ENCODE assay signal across 11 mouse cellular contexts in the genomic region with DNA sequence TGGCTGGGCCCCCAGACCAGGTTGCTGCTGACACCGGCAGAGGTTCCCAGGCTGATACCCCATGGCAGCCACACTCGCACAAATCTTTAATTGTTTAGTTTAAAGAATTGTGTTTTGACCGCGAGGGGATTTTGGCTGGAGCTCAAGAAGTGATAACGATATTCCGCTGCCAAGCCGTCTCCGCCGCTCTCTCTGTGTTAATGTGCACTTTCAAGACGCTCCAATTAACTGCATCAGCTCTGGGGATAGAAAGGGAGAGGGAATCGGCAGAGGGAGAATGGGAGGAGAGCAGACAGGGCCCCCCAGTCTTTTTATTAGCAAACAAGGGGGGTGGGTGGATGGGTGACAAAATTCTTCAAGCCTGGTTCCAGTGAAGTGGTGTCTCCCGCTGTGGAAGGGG. TPM values are rescaled to one million over a fixed set of nuclear protein-coding genes. Genes with fewer than 3 reads are reported as not detected.
DNase-seq lines count a peak whose midpoint lies in the region; ATAC-seq lines count a peak whose summit lies in the region.
"Had no signal": no experiment of that assay in that cellular context is flagged by ENCODE, and none has a peak within 500 bp of the region (broad histone marks: within the 10 kb centered on the region; RNA-seq: fewer than 3 reads in every experiment).

No protein-coding gene starts in this region.

- H3K27ac ChIP-seq in heart, embryonic 14.5 days (replicated peaks in 1 of 2; ENCODE audit: control insufficient read depth in 1 of 2, insufficient read depth in 1 of 2, low read depth in 2 of 2, low read length in 2 of 2): peak overlapping the region; percentile 4 to 26; a peak in 1 of 4 replicates
- no peak overlapping the region for H3K27ac ChIP-seq in hindbrain, embryonic 14.5 days
- H3K27ac ChIP-seq in stomach, embryonic 15.5 days: peak overlapping the region; percentile 3; the same call in 1 of the 2 replicates

- H3K27me3 ChIP-seq in heart, embryonic 14.5 days (ENCODE audit: control insufficient read depth, insufficient read depth, low read length): no peaks in the 10 kb centered on the region
- peaks cover 21% of the 10 kb centered on the region; the same call in 1 of the 2 replicates for H3K27me3 ChIP-seq in hindbrain, embryonic 14.5 days (ENCODE audit: control insufficient read depth, insufficient read depth, low read length)
- no peaks in the 10 kb centered on the region for H3K27me3 ChIP-seq in stomach, embryonic 15.5 days (replicated peaks)

- H3K9me3 ChIP-seq in heart, embryonic 14.5 days (ENCODE audit: control insufficient read depth, low read length): no peaks in the 10 kb centered on the region
- H3K9me3 ChIP-seq in hindbrain, embryonic 14.5 days (ENCODE audit: control insufficient read depth, low read length): no peaks in the 10 kb centered on the region
- H3K9me3 ChIP-seq in stomach, embryonic 15.5 days: no peaks in the 10 kb centered on the region

- H3K4me3 ChIP-seq in heart, embryonic 14.5 days (ENCODE audit: control insufficient read depth in 1 of 2, insufficient read depth in 1 of 2, low read depth in 1 of 2, low read length in 2 of 2): no peak overlapping the region
- H3K4me3 ChIP-seq in hindbrain, embryonic 14.5 days (replicated peaks; ENCODE audit: low read length): no peak overlapping the region
- no peak overlapping the region for H3K4me3 ChIP-seq in stomach, embryonic 15.5 days (replicated peaks)

- no peak overlapping the region for H3K9ac ChIP-seq in heart, embryonic 14.5 days (ENCODE audit: low read length)
- no peak overlapping the region for H3K9ac ChIP-seq in hindbrain, embryonic 14.5 days
- H3K9ac ChIP-seq in stomach, embryonic 15.5 days: no peak overlapping the region

- DNase-seq in heart, postnatal 25 days (ENCODE audit: low spot score): no peak
- peak; percentile 25 for DNase-seq in ovary, postnatal 14 days (ENCODE audit: low spot score)
- no peak for DNase-seq in ovary, adult 18-20 months (ENCODE audit: low spot score)
- DNase-seq in hindbrain, embryonic 14.5 days (ENCODE audit: low spot score): peak; percentile 42
- DNase-seq in cerebellum, postnatal 14 days: no peak

- ATAC-seq in heart, embryonic 14.5 days (ENCODE audit: insufficient number of reproducible peaks, insufficient read depth, low FRiP score, low read depth): no peak
- ATAC-seq in hindbrain, embryonic 14.5 days (ENCODE audit: low FRiP score): no peak
- ATAC-seq in stomach, embryonic 15.5 days (ENCODE audit: insufficient read depth, low FRiP score, low read depth): no peak
- no peak for ATAC-seq in monocyte, adult 5-6 weeks (replicated peaks; ENCODE audit: insufficient number of reproducible peaks, low FRiP score, low TSS enrichment, poor library complexity, severe bottlenecking)

- intact Hi-C loops in heart, postnatal 25 days (cut with DNase I): no loop called here

- peak overlapping the region; percentile 16 for H3K4me2 ChIP-seq in heart, embryonic 14.5 days (ENCODE audit: low read length)
- H3K4me2 ChIP-seq in hindbrain, embryonic 14.5 days (replicated peaks): no peak overlapping the region
- no peak overlapping the region for H3K4me2 ChIP-seq in stomach, embryonic 15.5 days
- H3K4me2 ChIP-seq: liver, embryonic 11.5 days had no signal

- peaks cover 46 to 47% of the 10 kb centered on the region in 2 experiments for H3K4me1 ChIP-seq in heart, embryonic 14.5 days (ENCODE audit: control insufficient read depth in 2 of 2, insufficient read depth in 2 of 2, low read length in 2 of 2)
- peaks cover 20% of the 10 kb centered on the region for H3K4me1 ChIP-seq in hindbrain, embryonic 14.5 days (replicated peaks; ENCODE audit: control insufficient read depth, insufficient read depth, low read length)
- peaks cover 41% of the 10 kb centered on the region for H3K4me1 ChIP-seq in stomach, embryonic 15.5 days

- no peaks in the 10 kb centered on the region for H3K36me3 ChIP-seq in heart, embryonic 14.5 days (ENCODE audit: control insufficient read depth, insufficient read depth, low read length)
- no peaks in the 10 kb centered on the region for H3K36me3 ChIP-seq in hindbrain, embryonic 14.5 days (replicated peaks; ENCODE audit: control insufficient read depth, insufficient read depth)
- H3K36me3 ChIP-seq in stomach, embryonic 15.5 days: no peaks in the 10 kb centered on the region

- WGBS in heart, embryonic 14.5 days: 11% methylated on average over 12 of the region's 12 CpGs
- WGBS in hindbrain, embryonic 14.5 days: 11% methylated on average over 12 of the region's 12 CpGs
- WGBS in stomach, embryonic 15.5 days: 8% methylated on average over 12 of the region's 12 CpGs

RNA-seq across cellular contexts. Expression of a gene that starts 8.9 kb away (rescaled TPM):
- polyA plus RNA-seq in heart, embryonic 14.5 days (2014; fragmentation: Nextera tagmentation; extraction: Ambion mirVana): not detected in 2 replicates
- not detected for total RNA-seq in heart, postnatal 25 days (2021)
- not detected in 2 replicates for polyA plus RNA-seq in hindbrain, embryonic 14.5 days (2014; fragmentation: Nextera tagmentation; extraction: Ambion mirVana)
- 0.18 TPM in 1 of 2 replicates, not detected in the other for polyA plus RNA-seq in stomach, embryonic 15.5 days (2015; fragmentation: Nextera tagmentation; extraction: Ambion mirVana)
- not detected in 3 replicates for total RNA-seq in monocyte, adult 5-6 weeks (2017)
- polyA plus RNA-seq: kidney, embryonic 16.5 days; liver, embryonic 11.5 days; neural tube, embryonic 14.5 days had no signal

RNA-seq across cellular contexts. Expression of a gene that starts 59.9 kb away (rescaled TPM):
- not detected in 2 replicates for polyA plus RNA-seq in heart, embryonic 14.5 days (2014; fragmentation: Nextera tagmentation; extraction: Ambion mirVana)
- total RNA-seq in heart, postnatal 25 days (2021): not detected
- 0.18 TPM in 1 of 2 replicates, not detected in the other for polyA plus RNA-seq in hindbrain, embryonic 14.5 days (2014; fragmentation: Nextera tagmentation; extraction: Ambion mirVana)
- not detected in 2 replicates for polyA plus RNA-seq in stomach, embryonic 15.5 days (2015; fragmentation: Nextera tagmentation; extraction: Ambion mirVana)
- not detected in 3 replicates for total RNA-seq in monocyte, adult 5-6 weeks (2017)
- polyA plus RNA-seq: kidney, embryonic 16.5 days; liver, embryonic 11.5 days; neural tube, embryonic 14.5 days had no signal

Comparison
In these comparisons a context has a peak if more than half of its experiments do, and no peak if none do; other contexts are left out.
1. DNase-seq: peak in ovary, postnatal 14 days (single experiment) and hindbrain, embryonic 14.5 days (single experiment); none in heart, postnatal 25 days (single experiment), ovary, adult 18-20 months (single experiment) and cerebellum, postnatal 14 days (0 of 2).